Mouse (Mus musculus) heart, adult 9 months (tissue): ENCODE data around the gene Gm884.
"Not testable (repeated sequence)": the region's sequence is repeated elsewhere in the genome, so short reads cannot be mapped to it uniquely, and the experiment has no call there.

Experiments
- DNase-seq, 2 experiments: peaks; one replicate each; pipeline ENCODE4 v3.0.0; 2022; ENCODE audit warnings: low spot score in 2 of 2

Gene Gm884

DNA sequence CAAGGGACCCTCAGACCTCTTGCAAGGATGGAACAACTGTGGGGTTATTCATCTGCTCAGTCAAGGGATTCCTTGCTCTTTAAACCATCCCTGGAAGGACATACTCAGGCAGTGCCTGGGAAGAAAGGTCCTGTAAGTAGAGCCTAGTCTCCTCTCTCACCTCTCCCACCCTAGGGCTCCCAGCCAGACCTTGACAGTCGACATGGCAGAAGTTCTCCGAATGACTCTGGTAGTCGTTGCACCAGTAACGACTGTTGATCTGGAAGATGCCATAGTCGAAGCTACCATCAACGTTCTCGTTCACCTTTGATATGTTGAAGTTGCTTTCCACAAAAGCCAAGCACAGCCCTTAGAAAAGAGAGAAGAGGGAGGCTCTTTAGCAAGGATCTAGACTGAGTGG lies 13.9 kb upstream of the Gm884 start:
- DNase-seq: no peak

DNA sequence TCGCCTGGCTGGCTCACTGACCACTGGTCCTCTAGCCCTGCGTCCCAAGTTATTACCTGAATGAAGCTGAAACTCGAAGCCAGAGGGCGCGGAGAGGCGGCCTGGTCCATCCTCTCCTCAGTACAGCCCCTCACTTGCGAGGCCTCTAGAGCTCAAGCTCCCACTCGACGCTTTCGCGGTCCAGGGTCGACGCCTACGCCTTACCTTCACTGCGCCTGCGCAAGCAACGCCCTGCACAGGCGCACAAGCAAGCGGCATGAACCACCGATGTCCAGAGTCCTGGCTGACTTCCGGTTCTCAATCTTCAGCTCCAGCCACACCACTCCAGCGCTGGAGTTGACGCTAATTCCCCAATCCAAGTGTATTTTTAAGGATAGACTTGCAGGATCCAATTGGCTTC lies 6.5 kb upstream of the Gm884 start:
- DNase-seq: no peak

DNA sequence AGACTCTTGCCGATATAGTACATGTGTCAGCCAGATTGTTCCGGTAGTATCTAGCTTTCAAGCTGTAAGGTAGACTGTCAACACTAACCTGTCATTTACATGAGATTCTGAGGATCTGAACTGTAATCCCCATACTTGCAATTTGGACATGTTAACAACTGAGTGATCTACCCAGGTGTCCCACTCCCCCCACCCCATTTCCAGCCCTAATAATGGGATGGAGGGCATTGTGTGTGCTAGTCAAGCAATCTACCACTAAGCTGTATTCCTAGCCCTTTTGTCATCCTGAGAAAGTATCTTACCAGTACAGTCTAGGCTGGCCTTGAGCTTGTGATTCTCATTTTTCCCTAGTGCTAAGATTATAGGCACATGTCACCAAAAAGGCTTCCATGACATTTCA lies 10.2 kb downstream of the Gm884 start:
- no peak for DNase-seq

DNA sequence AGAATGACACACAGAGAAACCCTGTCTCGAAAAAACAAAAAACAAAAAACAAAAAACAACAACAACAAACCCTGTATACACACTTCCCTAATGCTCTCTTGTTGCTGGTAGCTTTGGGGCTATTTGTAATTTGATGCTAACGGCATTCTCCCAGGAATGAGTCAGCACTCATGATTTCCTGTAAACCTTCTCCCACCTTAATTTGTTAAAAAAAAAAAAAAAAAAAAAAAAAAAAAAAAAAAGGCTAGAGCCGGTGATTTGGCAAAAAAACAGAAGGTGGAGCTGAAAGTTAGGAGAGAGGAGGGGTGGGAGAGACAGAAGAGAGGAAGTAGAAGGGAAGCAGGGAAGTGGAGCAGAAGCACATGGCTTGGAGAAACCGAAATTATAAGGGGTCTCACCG lies 14.3 kb downstream of the Gm884 start:
- DNase-seq: no peak

DNA sequence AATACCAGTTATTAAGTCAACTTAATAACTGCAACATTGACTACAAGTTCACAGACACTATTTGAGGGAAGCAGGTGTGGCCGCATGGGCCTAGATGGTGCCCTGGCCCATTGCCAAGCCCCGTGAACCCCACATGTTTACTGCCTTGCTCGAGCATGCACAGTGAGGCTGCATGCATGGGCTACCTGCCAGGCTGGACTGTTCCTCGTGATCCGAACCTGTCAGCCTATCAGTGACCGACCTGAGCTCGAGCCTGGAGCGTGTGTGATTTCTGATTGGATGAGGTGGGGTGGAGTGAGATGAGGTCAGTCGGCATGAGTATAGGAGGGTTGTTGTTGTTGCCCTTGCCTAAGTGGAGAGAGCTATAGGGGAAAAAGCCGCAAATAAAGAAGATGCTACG lies 42.6 kb downstream of the Gm884 start:
- no peak for DNase-seq

DNA sequence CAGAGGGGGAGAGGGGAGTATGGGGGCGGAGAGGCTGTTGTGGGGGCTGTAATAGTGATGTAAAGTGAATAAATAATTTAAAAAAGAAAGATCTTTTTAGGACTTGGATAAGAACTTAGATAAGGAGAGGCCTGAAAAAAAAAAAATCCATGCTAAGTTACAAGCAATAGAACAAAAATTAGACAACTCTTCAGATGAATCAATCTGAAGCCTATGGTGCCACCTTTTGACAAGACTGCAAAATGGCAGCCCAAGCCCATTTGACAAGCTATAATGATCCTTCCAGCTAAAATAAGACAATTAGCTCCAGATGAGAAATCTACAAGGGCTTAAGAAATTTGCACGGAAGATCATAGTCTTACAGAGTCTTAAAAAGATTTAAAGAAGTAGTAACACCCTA lies 64.9 kb downstream of the Gm884 start:
- peak in 1 of 2 experiments; percentile 17 for DNase-seq

DNA sequence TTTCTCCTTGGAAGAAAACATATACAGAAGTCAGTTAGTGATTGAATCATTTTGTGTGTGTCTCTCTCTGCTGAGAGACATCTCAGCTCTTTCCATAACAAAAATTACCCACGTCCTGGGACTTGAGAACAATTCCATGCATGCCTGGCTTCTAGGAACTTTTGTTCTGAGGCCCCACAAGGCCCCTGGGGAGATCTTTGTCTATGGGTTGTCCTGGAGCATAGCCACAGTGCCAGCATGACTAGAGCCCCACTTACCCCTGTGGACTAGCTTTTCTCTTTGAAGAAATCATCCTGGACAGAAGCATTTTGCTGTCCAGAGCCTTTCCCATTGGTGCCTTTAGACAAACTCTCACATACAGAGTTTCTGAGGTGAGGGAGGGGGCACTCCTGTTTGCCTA lies 86.0 kb downstream of the Gm884 start:
- not testable (repeated sequence) for DNase-seq

DNA sequence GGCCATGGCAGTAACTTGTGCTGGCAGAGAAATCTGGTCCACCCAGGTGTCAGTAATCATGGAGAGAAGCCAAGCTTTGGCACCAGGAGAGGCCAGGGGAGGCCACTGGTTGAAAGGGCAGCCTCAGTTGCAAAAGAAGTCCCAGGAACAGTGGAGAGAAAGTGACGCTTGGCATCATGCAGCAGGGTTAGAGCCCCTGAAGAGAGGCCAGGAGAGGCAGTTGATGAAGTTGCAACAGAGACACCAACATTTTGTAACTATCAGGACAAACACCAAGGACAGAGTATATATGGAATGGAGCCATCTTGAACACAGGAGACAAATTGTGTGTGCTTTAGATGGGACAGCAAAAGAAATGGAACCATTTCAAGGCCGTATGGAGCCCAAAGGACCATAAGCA lies 108.8 kb downstream of the Gm884 start:
- DNase-seq: no peak

DNA sequence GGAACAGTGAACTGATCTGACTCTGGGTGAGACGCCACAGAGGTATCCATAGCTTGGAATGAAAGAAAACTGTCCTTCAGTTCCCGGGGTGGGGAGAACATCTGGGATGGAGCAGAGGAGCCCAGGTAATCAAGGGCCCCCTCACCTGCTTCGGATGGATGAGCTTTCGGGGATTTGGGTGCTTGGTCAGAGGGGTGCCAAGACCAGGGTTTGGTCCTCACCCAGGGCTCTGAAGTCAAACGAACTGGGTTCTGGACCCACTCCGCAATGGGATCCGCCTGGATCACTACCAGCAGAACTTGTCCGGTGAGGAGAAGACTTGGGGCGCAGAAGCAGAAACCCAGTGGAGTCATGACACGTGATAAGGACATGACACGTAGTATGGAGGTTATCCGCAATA lies 116.4 kb downstream of the Gm884 start, which contains the start of gene Lrrc37a:
Gene Lrrc37a (minus strand): TSS at position 101 of the 400 bp plus-strand sequence.
- DNase-seq: no peak
